Mouse (Mus musculus) spleen, adult 2 months (tissue): ENCODE measurements around the gene Psmb9. TPM values are rescaled to one million over a fixed set of nuclear protein-coding genes. Genes with fewer than 3 reads are reported as not detected.
"Not testable (repeated sequence)": the region's sequence is repeated elsewhere in the genome, so short reads cannot be mapped to it uniquely, and the experiment has no call there.

Source experiments
- DNase-seq, 2 experiments: peaks; one replicate each; pipeline versions ENCODE4 v3.0.0 to v3.0.0-alpha.2; 2012 to 2021; ENCODE audit warnings: low spot score in 2 of 2, low read depth in 1 of 2
- H3K27ac ChIP-seq: fragments of 200-500 bp; 2 replicates; pipeline ENCODE4 v1.5.1; 2012; ENCODE audit warnings: low read length, inconsistent platforms; ENCODE audit not compliant: insufficient read depth
- H3K27me3 ChIP-seq: fragments of 200-500 bp; 2 replicates; pipeline ENCODE4 v1.6.1; 2012; ENCODE audit warnings: mild to moderate bottlenecking, moderate library complexity, low read length, inconsistent platforms; ENCODE audit not compliant: control insufficient read depth, insufficient read depth
- H3K36me3 ChIP-seq: fragments of 200-500 bp; 2 replicates; pipeline ENCODE4 v1.6.1; 2012; ENCODE audit warnings: mild to moderate bottlenecking, low read length, inconsistent platforms; ENCODE audit not compliant: control insufficient read depth, insufficient read depth
- H3K4me1 ChIP-seq: fragments of 200-500 bp; 2 replicates; pipeline ENCODE4 v1.6.1; 2011; ENCODE audit warnings: inconsistent platforms; ENCODE audit not compliant: control insufficient read depth, insufficient read depth, insufficient read length
- H3K4me3 ChIP-seq: fragments of 200-500 bp; 2 replicates; pipeline ENCODE4 v1.5.1; 2011; ENCODE audit warnings: mild to moderate bottlenecking, inconsistent platforms; ENCODE audit not compliant: insufficient read depth, insufficient read length; ENCODE audit errors: extremely low read depth
- CTCF ChIP-seq: fragments of 200-500 bp; IDR thresholded peaks from 2 replicates; pipeline ENCODE4 v1.5.1; 2011; ENCODE audit warnings: mild to moderate bottlenecking, inconsistent platforms; ENCODE audit not compliant: insufficient read depth, insufficient read length, insufficient replicate concordance; ENCODE audit errors: extremely low read depth
- POLR2A ChIP-seq: fragments of 200-500 bp; IDR thresholded peaks from 2 replicates; pipeline ENCODE4 v1.6.1; 2011; ENCODE audit warnings: low read depth, low read length, inconsistent platforms
- WGBS: fragments of 180-500 bp; shearing (Covaris S2); methylation state at CpG from one replicate; pipeline ENCODE4 v1.1.7; 2018; 5-methylcytosine and 5-hydroxymethylcytosine counted together
- polyA plus RNA-seq: library from polyadenylated mRNA; depleted of rRNA; stranded (reverse); fragments of >200 nt; gene quantifications from 2 replicates; pipeline ENCODE4 v1.2.3, GENCODE M21; 2012; rRNA removed

Gene Psmb9
- polyA plus RNA-seq = 159 and 225 TPM in 2 replicates

GRCm38 (mm10) chr17:34187261-34187916 lies at the start of gene Psmb9, which contains the start of gene Tap1:
Psmb9 (minus strand) TSS chr17:34187764.
Tap1 (plus strand) TSS chr17:34187553.
- peak within 1 kb of the TSS; percentile 98 for H3K27ac ChIP-seq
- H3K4me3 ChIP-seq = peak within 1 kb of the TSS; percentile 90
- H3K4me1 ChIP-seq = peaks cover 21% of the 10 kb centered on the region; the same call in 1 of the 2 replicates
- no peaks in the 10 kb centered on the region for H3K27me3 ChIP-seq
- H3K36me3 ChIP-seq = peaks cover 39% of the 10 kb centered on the region
- DNase-seq = peak; percentile 97 to 100
- under 1% methylated on average over 46 of the region's 46 CpGs for WGBS
- TF ChIP-seq CTCF (no peak), POLR2A (peak; percentile 91)

- H3K36me3 ChIP-seq = peaks cover 5% of the 10 kb centered on the region; the same call in 1 of the 2 replicates
- no peak for DNase-seq
- H3K27me3 ChIP-seq = no peaks in the 10 kb centered on the region
- WGBS = 91% methylated on average over 5 of the region's 5 CpGs
- TF ChIP-seq CTCF = no peak
- TF ChIP-seq POLR2A = no peak
- H3K27ac ChIP-seq = no peak overlapping the region
- H3K4me3 ChIP-seq = no peak overlapping the region
- H3K4me1 ChIP-seq = peaks cover 4% of the 10 kb centered on the region; the same call in 1 of the 2 replicates
These were observed 49.1 kb upstream of the Psmb9 start for GRCm38 (mm10) chr17:34236691-34237090.

- no peak for TF ChIP-seq POLR2A
- peak; percentile 89; the same call in 1 of the 2 replicates for TF ChIP-seq CTCF
- Histone ChIP-seq H3K4me3 (no peak overlapping the region), H3K36me3 (no peaks in the 10 kb centered on the region), H3K4me1 (peaks cover 2% of the 10 kb centered on the region; the same call in 1 of the 2 replicates), H3K27me3 (no peaks in the 10 kb centered on the region), H3K27ac (peak overlapping the region; percentile 27; the same call in 1 of the 2 replicates)
- DNase-seq = peak; percentile 90
- under 1% methylated on average over 9 of the region's 9 CpGs for WGBS
These were observed 47.4 kb upstream of the Psmb9 start for GRCm38 (mm10) chr17:34234926-34235325.

GRCm38 (mm10) chr17:34232021-34232420 lies 44.5 kb upstream of the Psmb9 start:
- H3K36me3 ChIP-seq, H3K4me3 ChIP-seq, H3K27me3 ChIP-seq, H3K27ac ChIP-seq, H3K4me1 ChIP-seq: not testable (repeated sequence)
- DNase-seq = peak in 1 of 2 experiments; percentile 0
- WGBS = 91% methylated on average over 7 of the region's 7 CpGs

- not testable (repeated sequence) for H3K27me3 ChIP-seq, H3K36me3 ChIP-seq, H3K4me3 ChIP-seq, H3K27ac ChIP-seq, H3K4me1 ChIP-seq
- 94% methylated on average over 9 of the region's 9 CpGs for WGBS
- DNase-seq = peak in 1 of 2 experiments; percentile 2
These were observed 43.4 kb upstream of the Psmb9 start for GRCm38 (mm10) chr17:34230971-34231370.

- WGBS = 97% methylated on average over 17 of the region's 23 CpGs
- not testable (repeated sequence) for H3K27ac ChIP-seq
These were observed 38.3 kb upstream of the Psmb9 start for GRCm38 (mm10) chr17:34225911-34226310.

GRCm38 (mm10) chr17:34225426-34225825 lies 37.9 kb upstream of the Psmb9 start:
- Histone ChIP-seq H3K27me3 (no peaks in the 10 kb centered on the region), H3K4me1 (no peaks in the 10 kb centered on the region), H3K36me3 (no peaks in the 10 kb centered on the region), H3K4me3 (no peak overlapping the region), H3K27ac (no peak overlapping the region)
- TF ChIP-seq POLR2A (no peak), CTCF (no peak)
- 96% methylated on average over 8 of the region's 8 CpGs for WGBS
- peak in 1 of 2 experiments; percentile 1 for DNase-seq

More at GRCm38 (mm10) chr17:34225911-34226310, 38.3 kb upstream of the Psmb9 start:
- not testable (repeated sequence) for H3K36me3 ChIP-seq, H3K4me3 ChIP-seq, H3K4me1 ChIP-seq, H3K27me3 ChIP-seq
- peak in 1 of 2 experiments; percentile 19 for DNase-seq
